Mouse (Mus musculus) E14TG2a.4 (cell line): ENCODE results near the gene Gpm6b.

ENCODE experiments used
- CTCF ChIP-seq: conservative IDR thresholded peaks from 2 replicates; pipeline ENCODE4 v1.5.1; 2014; ENCODE audit warnings: low read length
- NANOG ChIP-seq: IDR thresholded peaks from 2 replicates; pipeline ENCODE4 v1.6.1; 2014; ENCODE audit warnings: borderline replicate concordance, low read length, mixed read lengths
- POU5F1 ChIP-seq: IDR thresholded peaks from 2 replicates; pipeline ENCODE4 v1.6.1; 2014; ENCODE audit warnings: low read length, borderline replicate concordance

DNA sequence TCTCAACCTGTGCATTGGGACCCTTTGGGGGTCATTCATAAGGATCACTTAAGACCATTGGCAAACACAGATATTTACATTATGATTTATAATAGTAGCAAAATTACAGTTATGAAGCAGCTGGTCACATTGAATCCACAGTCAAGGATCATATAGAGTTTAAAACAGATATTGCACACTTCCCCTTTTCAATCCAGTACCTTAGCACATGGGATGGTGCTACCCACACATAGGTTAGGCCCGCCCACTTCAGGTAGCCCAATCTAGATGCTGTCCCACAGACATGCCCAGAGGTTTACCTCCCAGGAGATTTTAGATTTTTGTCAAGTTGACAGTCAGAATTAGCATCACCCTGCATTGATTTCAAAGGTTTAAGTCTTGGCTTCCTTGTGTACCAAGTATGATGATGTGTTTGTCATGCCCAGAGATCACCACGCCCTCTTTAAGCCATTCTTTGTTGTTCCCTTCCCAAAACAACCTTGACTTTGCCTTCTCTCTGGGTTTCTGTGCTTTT is 121.3 kb downstream of the Gpm6b start:
- TF ChIP-seq CTCF (no peak), NANOG (no peak), POU5F1 (no peak)
